Mouse (Mus musculus) cerebellum, adult 9-11 months (tissue): ENCODE measurements around the gene Spsb1.

Experiments used
- DNase-seq: peaks from one replicate; pipeline ENCODE4 v3.0.0; 2022

Gene Spsb1

GRCm38 (mm10) chr4:149954893-149955439 is at the start of gene Spsb1:
Gene Spsb1, minus strand, starts transcription at chr4:149955043.
- DNase-seq, result peak; percentile 93

GRCm38 (mm10) chr4:150003641-150004040 is 48.8 kb upstream of the Spsb1 start:
- DNase-seq, result no peak

- peak; percentile 14 for DNase-seq
Observed at GRCm38 (mm10) chr4:150003021-150003580, 48.3 kb upstream of the Spsb1 start.

GRCm38 (mm10) chr4:150002021-150002528 is 47.2 kb upstream of the Spsb1 start:
- peak; percentile 44 for DNase-seq

GRCm38 (mm10) chr4:150001221-150001860 is 46.5 kb upstream of the Spsb1 start:
- DNase-seq, result peak; percentile 25

- peak; percentile 30 for DNase-seq
Observed at GRCm38 (mm10) chr4:149999931-150000555, 45.2 kb upstream of the Spsb1 start.

- no peak for DNase-seq
Observed at GRCm38 (mm10) chr4:149999510-149999900, 44.7 kb upstream of the Spsb1 start.

GRCm38 (mm10) chr4:149998786-149999509 is 44.1 kb upstream of the Spsb1 start:
- DNase-seq, result peak; percentile 80

GRCm38 (mm10) chr4:149997999-149998398 is 43.2 kb upstream of the Spsb1 start:
- no peak for DNase-seq

GRCm38 (mm10) chr4:149996440-149996839 is 41.6 kb upstream of the Spsb1 start:
- DNase-seq, result peak; percentile 47

GRCm38 (mm10) chr4:149995911-149996310 is 41.1 kb upstream of the Spsb1 start:
- DNase-seq, result peak; percentile 25

- peak; percentile 59 for DNase-seq
Observed at GRCm38 (mm10) chr4:149994218-149994617, 39.4 kb upstream of the Spsb1 start.

- peak; percentile 56 for DNase-seq
Observed at GRCm38 (mm10) chr4:149992670-149993032, 37.8 kb upstream of the Spsb1 start.

- peak; percentile 64 for DNase-seq
Observed at GRCm38 (mm10) chr4:149991755-149992669, 37.2 kb upstream of the Spsb1 start.

- DNase-seq, result peak; percentile 74
Observed at GRCm38 (mm10) chr4:149990954-149991633, 36.3 kb upstream of the Spsb1 start.

GRCm38 (mm10) chr4:149990212-149990953 is 35.5 kb upstream of the Spsb1 start:
- peak; percentile 98 for DNase-seq

- DNase-seq, result peak; percentile 94
Observed at GRCm38 (mm10) chr4:149988931-149989556, 34.2 kb upstream of the Spsb1 start.

- DNase-seq, result peak; percentile 50
Observed at GRCm38 (mm10) chr4:149988301-149988700, 33.5 kb upstream of the Spsb1 start.

- peak; percentile 43 for DNase-seq
Observed at GRCm38 (mm10) chr4:149986671-149987417, 32.0 kb upstream of the Spsb1 start.
